Mouse (Mus musculus) megakaryocyte, embryonic 14.5 days (primary cell): ENCODE data around the gene Adam1a. TPM values are rescaled to one million over a fixed set of nuclear protein-coding genes. Genes with fewer than 3 reads are reported as not detected.

Source experiments
- H3K27me3 ChIP-seq: replicated peaks from 2 replicates; pipeline ENCODE3; 2012; ENCODE audit warnings: inconsistent platforms
- H3K36me3 ChIP-seq: replicated peaks from 2 replicates; pipeline ENCODE3; 2012; ENCODE audit warnings: low read length, inconsistent platforms, mixed read lengths
- H3K4me1 ChIP-seq: 2 replicates; pipeline ENCODE4 v1.6.1; 2012; ENCODE audit warnings: inconsistent platforms
- H3K4me3 ChIP-seq: replicated peaks from 2 replicates; pipeline ENCODE3; 2012; ENCODE audit warnings: moderate library complexity, mild to moderate bottlenecking, inconsistent platforms
- H3K9me3 ChIP-seq: 2 replicates; pipeline ENCODE4 v1.6.1; 2012; ENCODE audit warnings: inconsistent platforms
- FLI1 ChIP-seq: IDR thresholded peaks from 2 replicates; pipeline ENCODE4 v1.6.1; 2012; ENCODE audit warnings: low read length, inconsistent platforms, mixed read lengths
- GATA1 ChIP-seq: IDR thresholded peaks from 3 replicates; pipeline ENCODE4 v1.6.1; 2012; ENCODE audit warnings: mixed read lengths, low read length, inconsistent platforms, borderline replicate concordance
- polyA plus RNA-seq: library from polyadenylated mRNA; stranded (reverse); fragments of >175 nt; gene quantifications from 2 replicates; pipeline ENCODE4 v1.2.3, GENCODE M21; 2012; ENCODE audit warnings: low replicate concordance; ENCODE audit not compliant: insufficient read depth

Adam1a gene
- polyA plus RNA-seq = not detected in 2 replicates

- Histone ChIP-seq H3K4me3 (peak within 1 kb of the TSS; percentile 96), H3K9me3 (no peaks in the 10 kb centered on the region), H3K27me3 (no peaks in the 10 kb centered on the region), H3K4me1 (peaks cover 60% of the 10 kb centered on the region), H3K36me3 (peaks cover 7% of the 10 kb centered on the region)
- TF ChIP-seq FLI1 (no peak), GATA1 (no peak)
Measured at GRCm38 (mm10) chr5:121544910-121545792, at the start of gene Adam1a, which contains the start of gene Gm42878. Gene Adam1a, minus strand, starts transcription at chr5:121545482. Gene Gm42878, minus strand, starts transcription at chr5:121545482.

DNA sequence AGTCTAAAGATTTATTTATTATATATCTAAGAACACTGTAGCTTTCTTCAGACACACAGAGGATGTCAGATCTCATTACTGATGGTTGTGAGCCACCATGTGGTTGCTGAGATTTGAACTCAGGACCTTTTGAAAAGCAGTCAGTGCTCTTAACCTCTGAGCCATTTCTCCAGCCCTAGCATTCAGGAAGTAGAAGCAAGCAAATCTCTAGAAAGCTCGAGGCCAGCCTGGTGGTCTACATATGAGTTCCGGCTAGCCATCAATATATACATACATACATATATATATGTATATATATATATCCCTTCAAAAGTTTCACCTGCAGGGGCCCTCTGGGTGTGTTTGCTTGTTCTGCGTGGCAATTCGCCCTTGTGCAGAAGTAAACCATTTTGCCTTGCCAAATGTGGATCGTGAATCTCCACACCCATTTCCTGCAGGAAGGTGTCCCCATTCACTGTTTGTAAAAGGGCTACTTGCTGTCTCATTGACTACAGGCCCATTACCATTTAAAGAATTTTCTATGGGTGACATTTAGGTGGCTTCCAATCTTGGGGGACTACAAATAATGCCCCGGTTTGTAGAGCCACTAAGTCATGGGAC lies 49.5 kb upstream of the Adam1a start:
- Histone ChIP-seq H3K27me3 (no peaks in the 10 kb centered on the region), H3K4me3 (no peak overlapping the region), H3K4me1 (peaks cover 87% of the 10 kb centered on the region), H3K36me3 (peaks cover 39% of the 10 kb centered on the region), H3K9me3 (no peaks in the 10 kb centered on the region)
- no peak for TF ChIP-seq GATA1
- TF ChIP-seq FLI1 = no peak

GRCm38 (mm10) chr5:121593451-121594401 lies 48.4 kb upstream of the Adam1a start, which contains the start of gene Aldh2:
Gene Aldh2, minus strand, starts transcription at chr5:121593824.
- no peaks in the 10 kb centered on the region for H3K27me3 ChIP-seq
- peaks cover 44% of the 10 kb centered on the region for H3K36me3 ChIP-seq
- TF ChIP-seq GATA1 (no peak), FLI1 (no peak)
- H3K4me3 ChIP-seq = peak within 1 kb of the TSS; percentile 100
- H3K4me1 ChIP-seq = peaks cover 92% of the 10 kb centered on the region
- no peaks in the 10 kb centered on the region for H3K9me3 ChIP-seq

DNA sequence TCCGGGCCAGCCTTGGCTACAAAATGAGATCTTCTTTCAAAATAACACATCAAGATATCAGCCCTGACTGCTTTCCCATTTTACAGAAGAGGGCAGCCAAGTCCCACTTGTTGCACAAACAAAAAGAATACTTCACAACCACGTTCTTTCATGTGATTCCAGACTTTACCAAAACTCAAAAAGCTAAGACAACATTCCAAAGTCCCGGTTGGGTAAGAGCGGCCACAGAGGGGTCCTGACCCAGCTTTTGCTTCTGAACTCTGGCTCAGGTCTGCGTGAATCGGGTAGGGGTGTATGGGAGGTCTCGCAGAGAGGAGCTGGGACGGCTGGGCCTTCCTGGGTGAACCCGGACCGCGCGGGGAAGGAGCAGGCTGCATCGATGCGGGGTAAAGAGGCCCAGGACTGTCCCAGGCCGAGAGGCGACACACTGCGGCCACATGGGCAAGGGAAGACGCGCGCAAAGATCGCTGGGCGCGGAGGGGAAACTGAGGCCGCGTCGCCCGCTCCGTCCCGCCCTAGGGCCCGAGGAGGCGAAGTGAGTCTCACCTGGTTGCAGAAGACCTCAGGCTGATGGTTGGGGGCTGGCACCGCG lies 47.6 kb upstream of the Adam1a start:
- Histone ChIP-seq H3K4me1 (peaks cover 92% of the 10 kb centered on the region), H3K36me3 (peaks cover 43% of the 10 kb centered on the region), H3K4me3 (peak overlapping the region; percentile 100), H3K27me3 (no peaks in the 10 kb centered on the region), H3K9me3 (no peaks in the 10 kb centered on the region)
- TF ChIP-seq GATA1 = no peak
- TF ChIP-seq FLI1 = no peak

GRCm38 (mm10) chr5:121592064-121592815 lies 47.0 kb upstream of the Adam1a start:
- peak overlapping the region; percentile 100 for H3K4me3 ChIP-seq

DNA sequence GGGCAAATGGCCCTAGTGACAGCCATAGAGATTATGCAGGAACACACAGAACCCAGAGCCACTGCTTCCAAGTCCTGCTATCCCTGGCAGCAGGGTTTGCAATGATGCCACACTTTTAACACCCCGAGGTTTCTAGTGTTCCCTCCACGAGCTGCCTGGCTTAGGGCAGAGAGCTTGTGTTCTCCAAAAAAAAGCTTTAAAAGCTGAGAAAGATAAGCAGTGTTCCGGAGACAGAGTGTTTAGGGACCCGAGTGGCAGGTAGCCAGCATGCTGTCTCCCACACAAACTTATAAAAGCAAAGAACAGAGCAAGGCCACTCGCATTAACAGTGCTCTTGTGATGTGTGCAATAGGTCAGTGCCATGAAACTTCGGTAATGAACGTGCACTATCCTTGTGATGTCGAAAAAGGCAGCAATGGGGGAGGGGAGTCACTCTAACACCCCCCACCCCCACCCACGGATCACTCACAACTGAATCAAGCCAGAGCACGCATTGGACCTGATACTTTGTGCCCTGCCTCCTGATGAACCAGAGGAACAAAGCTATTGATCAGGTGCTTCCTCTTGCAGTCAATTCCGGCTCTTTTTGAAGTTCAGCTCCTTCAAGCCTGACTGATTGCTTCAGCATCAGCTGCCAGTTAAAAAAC lies 46.3 kb upstream of the Adam1a start:
- TF ChIP-seq FLI1 (no peak), GATA1 (no peak)
- Histone ChIP-seq H3K4me3 (peak overlapping the region; percentile 100), H3K36me3 (peaks cover 48% of the 10 kb centered on the region), H3K4me1 (peaks cover 92% of the 10 kb centered on the region), H3K9me3 (no peaks in the 10 kb centered on the region), H3K27me3 (no peaks in the 10 kb centered on the region)

More at GRCm38 (mm10) chr5:121592064-121592815, 47.0 kb upstream of the Adam1a start:
- H3K36me3 ChIP-seq = peaks cover 47% of the 10 kb centered on the region
- H3K27me3 ChIP-seq = no peaks in the 10 kb centered on the region
- TF ChIP-seq GATA1 (no peak), FLI1 (no peak)
- H3K9me3 ChIP-seq = no peaks in the 10 kb centered on the region
- peaks cover 92% of the 10 kb centered on the region for H3K4me1 ChIP-seq

DNA sequence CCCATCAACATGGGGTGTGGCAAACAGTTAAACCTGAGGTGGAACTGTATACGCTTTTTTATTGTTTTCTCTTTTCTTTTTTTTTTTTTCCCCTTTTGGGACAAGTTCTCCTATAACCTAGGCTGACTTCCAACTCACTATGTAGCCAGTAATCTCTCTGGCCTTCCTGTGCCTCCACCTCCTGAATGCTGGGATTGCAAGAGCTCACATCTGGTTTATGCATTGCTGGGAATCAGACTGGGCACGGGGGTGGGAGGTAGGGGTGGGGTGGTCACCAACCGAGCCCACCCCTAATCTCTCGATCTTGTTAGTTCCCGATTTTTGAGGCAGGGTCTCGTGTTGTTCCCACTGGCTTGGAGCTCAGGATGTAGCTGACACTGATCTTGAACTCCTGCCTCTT lies 44.6 kb upstream of the Adam1a start:
- Histone ChIP-seq H3K4me3 (no peak overlapping the region), H3K4me1 (peaks cover 92% of the 10 kb centered on the region), H3K36me3 (peaks cover 52% of the 10 kb centered on the region), H3K9me3 (no peaks in the 10 kb centered on the region), H3K27me3 (no peaks in the 10 kb centered on the region)
- TF ChIP-seq FLI1 = no peak
- no peak for TF ChIP-seq GATA1

- H3K4me3 ChIP-seq = peak overlapping the region; percentile 87
- H3K4me1 ChIP-seq = peaks cover 96% of the 10 kb centered on the region
- no peak for TF ChIP-seq GATA1
- TF ChIP-seq FLI1 = no peak
- no peaks in the 10 kb centered on the region for H3K27me3 ChIP-seq
- H3K9me3 ChIP-seq = no peaks in the 10 kb centered on the region
- peaks cover 55% of the 10 kb centered on the region for H3K36me3 ChIP-seq
Measured at GRCm38 (mm10) chr5:121586400-121587039, 41.2 kb upstream of the Adam1a start.
